ENCODE assay signal across 19 mouse cellular contexts in the genomic region with DNA sequence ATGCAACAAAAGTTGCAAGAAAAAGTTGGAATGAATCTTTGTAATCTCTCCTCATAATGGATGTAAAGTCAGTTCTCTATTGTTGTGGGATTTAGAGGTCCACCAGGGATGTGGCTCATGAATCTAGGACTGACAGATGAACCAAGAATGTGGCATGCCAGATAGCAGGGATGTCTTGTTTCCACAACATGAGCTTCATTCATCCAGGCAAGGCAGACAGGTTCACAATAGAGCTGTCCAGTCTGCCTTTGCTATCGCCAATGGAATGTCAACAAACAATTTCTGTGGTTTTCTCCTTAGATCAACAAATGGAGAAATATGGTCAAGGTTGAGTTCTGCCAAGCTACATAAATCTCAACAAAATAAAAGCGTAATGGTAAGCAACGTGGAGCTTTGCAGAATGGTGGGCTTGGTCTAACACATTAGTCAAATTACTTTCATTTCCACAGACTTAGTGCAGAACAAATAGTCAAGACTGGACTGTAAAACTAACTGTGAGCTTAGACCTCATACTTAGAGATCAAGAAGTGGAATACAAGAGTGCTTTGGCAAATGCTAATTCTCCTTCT.
DNase-seq lines count a peak whose midpoint lies in the region; ATAC-seq and TF ChIP-seq lines count a peak whose summit lies in the region.
"Had no signal": no experiment of that assay in that cellular context is flagged by ENCODE, and none has a peak within 500 bp of the region (broad histone marks: within the 10 kb centered on the region; RNA-seq: fewer than 3 reads in every experiment).

No protein-coding gene starts in this region.

- no peak overlapping the region for H3K27ac ChIP-seq in kidney, adult 2 months (ENCODE audit: insufficient read depth, low read depth, low read length)
- H3K27ac ChIP-seq in kidney, embryonic 16.5 days (ENCODE audit: low read length) = no peak overlapping the region
- H3K27ac ChIP-seq: forebrain, embryonic 15.5 days; heart, embryonic 13.5 days; hindbrain, embryonic 12.5 days had no signal

- H3K27me3 ChIP-seq in kidney, adult 2 months (replicated peaks; ENCODE audit: control insufficient read depth, insufficient read depth, low read length) = no peaks in the 10 kb centered on the region
- H3K27me3 ChIP-seq in kidney, embryonic 16.5 days (ENCODE audit: insufficient read depth, low read length) = no peaks in the 10 kb centered on the region
- H3K27me3 ChIP-seq in Patski = no peaks in the 10 kb centered on the region
- H3K27me3 ChIP-seq: CH12.LX; forebrain, embryonic 15.5 days; heart, embryonic 13.5 days; hindbrain, embryonic 12.5 days had no signal

- no peaks in the 10 kb centered on the region for H3K4me1 ChIP-seq in kidney, adult 2 months (ENCODE audit: control insufficient read depth, insufficient read depth, low read length)
- peaks cover 6% of the 10 kb centered on the region; the same call in 1 of the 2 replicates for H3K4me1 ChIP-seq in kidney, embryonic 16.5 days (ENCODE audit: insufficient read depth, low read length)
- H3K4me1 ChIP-seq: forebrain, embryonic 15.5 days; heart, embryonic 13.5 days; hindbrain, embryonic 12.5 days had no signal

- H3K36me3 ChIP-seq in kidney, adult 2 months (ENCODE audit: control insufficient read depth, insufficient read depth, low read length) = no peaks in the 10 kb centered on the region
- H3K36me3 ChIP-seq in kidney, embryonic 16.5 days (ENCODE audit: insufficient read depth, low read length) = no peaks in the 10 kb centered on the region
- H3K36me3 ChIP-seq: forebrain, embryonic 15.5 days; heart, embryonic 13.5 days; hindbrain, embryonic 12.5 days had no signal

- POLR2A ChIA-PET in Patski (lab: Charles Lee) = no interaction called here

- H3K9ac ChIP-seq in kidney, embryonic 16.5 days (replicated peaks; ENCODE audit: low read length) = no peak overlapping the region
- H3K9ac ChIP-seq: forebrain, embryonic 15.5 days; heart, embryonic 13.5 days; hindbrain, embryonic 12.5 days had no signal

- H3K9me3 ChIP-seq in kidney, embryonic 16.5 days (ENCODE audit: low read length) = no peaks in the 10 kb centered on the region
- H3K9me3 ChIP-seq: forebrain, embryonic 15.5 days; heart, embryonic 13.5 days; hindbrain, embryonic 12.5 days had no signal

- peak; percentile 24 for DNase-seq in kidney, adult 2 months
- DNase-seq in kidney, adult 11 months = no peak
- no peak for DNase-seq in kidney, adult 8-10 months
- peak; percentile 46 for DNase-seq in Patski (ENCODE audit: low read depth, low spot score)
- DNase-seq in mesoderm, embryonic 11.5 days (ENCODE audit: low read depth, low spot score) = peak; percentile 23
- DNase-seq in heart, postnatal 10 days = no peak
- DNase-seq: adrenal gland, postnatal 10 days; cerebellum, adult 11-12 months; cerebellum, adult 9-10 months; cerebellum, postnatal 25 days; gastrocnemius, postnatal 36 days; heart, adult 11 months; heart, postnatal 4 days had no signal

- H3K4me3 ChIP-seq in kidney, adult 2 months (ENCODE audit: insufficient read depth, low read depth, low read length) = no peak overlapping the region
- no peak overlapping the region for H3K4me3 ChIP-seq in kidney, embryonic 16.5 days (ENCODE audit: low read length)
- H3K4me3 ChIP-seq: forebrain, embryonic 15.5 days; heart, embryonic 13.5 days; hindbrain, embryonic 12.5 days had no signal

- CTCF ChIA-PET in Patski (lab: Charles Lee) = no interaction called here

- in situ Hi-C loops in Patski (cut with MboI; ENCODE audit: low pct_unique_long_range_greater_than_20kb) = no loop called here

- WGBS in kidney, adult 2 months = 39% methylated on average over 3 of the region's 3 CpGs
- WGBS in kidney, embryonic 16.5 days = 38% methylated on average over 3 of the region's 3 CpGs

- no peak for TF ChIP-seq CTCF in kidney, adult 2 months (conservative IDR thresholded peaks at IDR 0.05; ENCODE audit: insufficient read depth, insufficient read length, low read depth, low read length)
- no peak for TF ChIP-seq CTCF in Patski (IDR thresholded peaks at IDR 0.05)

- H3K4me2 ChIP-seq in kidney, embryonic 16.5 days (replicated peaks; ENCODE audit: low read depth, low read length) = no peak overlapping the region
- H3K4me2 ChIP-seq: forebrain, embryonic 15.5 days; heart, embryonic 13.5 days; hindbrain, embryonic 12.5 days had no signal

- no peak for TF ChIP-seq POLR2A in kidney, adult 2 months (IDR thresholded peaks at IDR 0.05; ENCODE audit: low read depth, low read length)

- ATAC-seq in kidney, embryonic 16.5 days (ENCODE audit: low FRiP score, low TSS enrichment) = 0 out of 2 replicates have a peak, but pooled peaks have one; percentile 27
- ATAC-seq in Patski = peak; percentile 54
- ATAC-seq: forebrain, embryonic 15.5 days; hindbrain, embryonic 16.5 days had no signal

- intact Hi-C loops in heart, postnatal 10 days (cut with DNase I) = no loop called here

Comparison
In these comparisons a context has a peak if more than half of its experiments do, and no peak if none do; other contexts are left out.
1. DNase-seq: peak in kidney, adult 2 months (single experiment), Patski (single experiment) and mesoderm, embryonic 11.5 days (single experiment); none in kidney, adult 11 months (single experiment), kidney, adult 8-10 months (0 of 2) and heart, postnatal 10 days (0 of 2).